Mouse (Mus musculus) hindbrain, embryonic 12.5 days (tissue): ENCODE results near the gene Ccdc71. TPM values are rescaled to one million over a fixed set of nuclear protein-coding genes. Genes with fewer than 3 reads are reported as not detected.
A peak's percentile ranks its signal among the peaks of the same experiment; 100 is the strongest.

ENCODE experiments used
- ATAC-seq: fragments of 200-750 bp; cut with Nextera tagmentation; 2 replicates; pipeline ENCODE4 v1.8.0; 2017; ENCODE audit warnings: moderate TSS enrichment; ENCODE audit not compliant: low FRiP score
- H3K27ac ChIP-seq: fragments of 300-500 bp; sonication (generic); 2 replicates; pipeline ENCODE4 v1.5.1; 2016; ENCODE audit warnings: mild to moderate bottlenecking
- H3K27me3 ChIP-seq: fragments of 300-500 bp; sonication (generic); 2 replicates; pipeline ENCODE4 v1.6.1; 2016; ENCODE audit warnings: mild to moderate bottlenecking
- H3K36me3 ChIP-seq: fragments of 300-500 bp; sonication (generic); 2 replicates; pipeline ENCODE4 v1.6.1; 2016; ENCODE audit warnings: mild to moderate bottlenecking
- H3K4me1 ChIP-seq: fragments of 300-500 bp; sonication (generic); 2 replicates; pipeline ENCODE4 v1.6.1; 2016
- H3K4me2 ChIP-seq: fragments of 300-500 bp; sonication (generic); replicated peaks from 2 replicates; pipeline ENCODE4 v1.6.1; 2016; ENCODE audit warnings: mild to moderate bottlenecking
- H3K4me3 ChIP-seq: fragments of 300-500 bp; sonication (generic); 2 replicates; pipeline ENCODE4 v1.5.1; 2016; ENCODE audit warnings: mild to moderate bottlenecking
- H3K9ac ChIP-seq: fragments of 300-500 bp; sonication (generic); 2 replicates; pipeline ENCODE4 v1.6.1; 2016; ENCODE audit warnings: mild to moderate bottlenecking, moderate library complexity
- H3K9me3 ChIP-seq: fragments of 300-500 bp; sonication (generic); replicated peaks from 2 replicates; pipeline ENCODE4 v1.6.1; 2016; ENCODE audit warnings: mild to moderate bottlenecking
- WGBS: fragments of 180-500 bp; shearing (Covaris S2); methylation state at CpG from one replicate; pipeline ENCODE4 v1.1.7; 2016; 5-methylcytosine and 5-hydroxymethylcytosine counted together
- polyA plus RNA-seq: library from polyadenylated mRNA; unstranded; fragments of >200 nt; fragmentation: Nextera tagmentation; extraction: Ambion mirVana; gene quantifications from 2 replicates; pipeline ENCODE4 v1.2.1, GENCODE M21; 2016

The Ccdc71 gene
- 47.2 and 49.7 TPM in 2 replicates for polyA plus RNA-seq

- 2% methylated on average over 38 of the region's 52 CpGs for WGBS
- Histone ChIP-seq H3K9me3 (no peaks in the 10 kb centered on the region), H3K36me3 (peaks cover 26% of the 10 kb centered on the region), H3K4me2 (peak within 1 kb of the TSS; percentile 91), H3K27ac (peak within 1 kb of the TSS; percentile 87), H3K4me3 (peak within 1 kb of the TSS; percentile 93), H3K27me3 (peaks cover 14% of the 10 kb centered on the region), H3K9ac (peak within 1 kb of the TSS; percentile 93), H3K4me1 (peaks cover 16% of the 10 kb centered on the region)
- peak; percentile 83 for ATAC-seq
Observed at GRCm38 (mm10) chr9:108460319-108461178, at the start of gene Ccdc71. Gene Ccdc71 (plus strand): TSS chr9:108460527.

- Histone ChIP-seq H3K9me3 (no peaks in the 10 kb centered on the region), H3K27ac (no peak overlapping the region), H3K4me2 (no peak overlapping the region), H3K4me3 (no peak overlapping the region), H3K27me3 (no peaks in the 10 kb centered on the region), H3K9ac (no peak overlapping the region), H3K36me3 (no peaks in the 10 kb centered on the region), H3K4me1 (no peaks in the 10 kb centered on the region)
- ATAC-seq, result no peak
- 81% methylated on average over 9 of the region's 9 CpGs for WGBS
Observed at GRCm38 (mm10) chr9:108411381-108411942, 48.9 kb upstream of the Ccdc71 start.

- 93% methylated on average over 1 of the region's 1 CpGs for WGBS
- no peaks in the 10 kb centered on the region for H3K27me3 ChIP-seq
- H3K4me3 ChIP-seq, result no peak overlapping the region
- H3K9ac ChIP-seq, result no peak overlapping the region
- H3K4me1 ChIP-seq, result no peaks in the 10 kb centered on the region
- H3K4me2 ChIP-seq, result no peak overlapping the region
- no peaks in the 10 kb centered on the region for H3K36me3 ChIP-seq
- no peak overlapping the region for H3K27ac ChIP-seq
- no peaks in the 10 kb centered on the region for H3K9me3 ChIP-seq
- ATAC-seq, result no peak
Observed at GRCm38 (mm10) chr9:108412221-108412620, 48.1 kb upstream of the Ccdc71 start.

- Histone ChIP-seq H3K36me3 (no peaks in the 10 kb centered on the region), H3K9ac (no peak within 1 kb of the TSS), H3K27me3 (no peaks in the 10 kb centered on the region), H3K4me3 (no peak within 1 kb of the TSS), H3K4me2 (no peak within 1 kb of the TSS), H3K4me1 (peaks cover 4% of the 10 kb centered on the region; the same call in 1 of the 2 replicates), H3K27ac (no peak within 1 kb of the TSS), H3K9me3 (no peaks in the 10 kb centered on the region)
- no peak for ATAC-seq
Observed at GRCm38 (mm10) chr9:108428384-108428783, 31.9 kb upstream of the Ccdc71 start, which contains the start of gene Ccdc36. Gene Ccdc36 (minus strand): TSS chr9:108428484.

- peaks cover 6% of the 10 kb centered on the region; the same call in 1 of the 2 replicates for H3K4me1 ChIP-seq
- WGBS, result 53% methylated on average over 32 of the region's 32 CpGs
- no peaks in the 10 kb centered on the region for H3K9me3 ChIP-seq
- H3K27ac ChIP-seq, result no peak overlapping the region
- 0 out of 2 replicates have a peak, but pooled peaks have one; percentile 19 for ATAC-seq
- peak overlapping the region; percentile 44 for H3K4me2 ChIP-seq
- H3K9ac ChIP-seq, result no peak overlapping the region
- H3K27me3 ChIP-seq, result no peaks in the 10 kb centered on the region
- H3K36me3 ChIP-seq, result no peaks in the 10 kb centered on the region
- 0 out of 2 replicates have a peak overlapping the region, but pooled peaks have one; percentile 0 for H3K4me3 ChIP-seq
Observed at GRCm38 (mm10) chr9:108431431-108432067, 28.8 kb upstream of the Ccdc71 start.

GRCm38 (mm10) chr9:108436182-108436581, 24.1 kb upstream of the Ccdc71 start, which contains the start of gene BC048562:
Gene BC048562 (plus strand): TSS chr9:108436482.
- Histone ChIP-seq H3K4me1 (peaks cover 8% of the 10 kb centered on the region; the same call in 1 of the 2 replicates), H3K9me3 (no peaks in the 10 kb centered on the region), H3K36me3 (no peaks in the 10 kb centered on the region), H3K4me3 (no peak within 1 kb of the TSS), H3K27ac (no peak within 1 kb of the TSS), H3K4me2 (no peak within 1 kb of the TSS), H3K9ac (no peak within 1 kb of the TSS), H3K27me3 (no peaks in the 10 kb centered on the region)
- WGBS, result 39% methylated on average over 3 of the region's 3 CpGs
- no peak for ATAC-seq

- WGBS, result 83% methylated on average over 6 of the region's 6 CpGs
- Histone ChIP-seq H3K27me3 (no peaks in the 10 kb centered on the region), H3K27ac (no peak overlapping the region), H3K4me2 (no peak overlapping the region), H3K4me3 (no peak overlapping the region), H3K36me3 (no peaks in the 10 kb centered on the region), H3K4me1 (0 out of 2 replicates have a peak, but pooled peaks cover 4% of the 10 kb centered on the region), H3K9me3 (no peaks in the 10 kb centered on the region), H3K9ac (no peak overlapping the region)
- ATAC-seq, result no peak
Observed at GRCm38 (mm10) chr9:108439176-108439575, 21.2 kb upstream of the Ccdc71 start.

- Histone ChIP-seq H3K4me2 (no peak overlapping the region), H3K36me3 (no peaks in the 10 kb centered on the region), H3K27me3 (no peaks in the 10 kb centered on the region), H3K4me1 (0 out of 2 replicates have a peak, but pooled peaks cover 4% of the 10 kb centered on the region), H3K4me3 (no peak overlapping the region), H3K9ac (no peak overlapping the region), H3K9me3 (no peaks in the 10 kb centered on the region), H3K27ac (no peak overlapping the region)
- ATAC-seq, result no peak
- 78% methylated on average over 5 of the region's 5 CpGs for WGBS
Observed at GRCm38 (mm10) chr9:108440485-108440884, 19.8 kb upstream of the Ccdc71 start.

GRCm38 (mm10) chr9:108441236-108441919, 18.9 kb upstream of the Ccdc71 start:
- WGBS, result 91% methylated on average over 11 of the region's 11 CpGs
- Histone ChIP-seq H3K27ac (no peak overlapping the region), H3K27me3 (no peaks in the 10 kb centered on the region), H3K9me3 (no peaks in the 10 kb centered on the region), H3K4me1 (0 out of 2 replicates have a peak, but pooled peaks cover 3% of the 10 kb centered on the region), H3K4me2 (no peak overlapping the region), H3K36me3 (no peaks in the 10 kb centered on the region), H3K4me3 (no peak overlapping the region), H3K9ac (no peak overlapping the region)
- no peak for ATAC-seq

- Histone ChIP-seq H3K9ac (no peak overlapping the region), H3K4me1 (peaks cover 16% of the 10 kb centered on the region), H3K9me3 (no peaks in the 10 kb centered on the region), H3K27me3 (no peaks in the 10 kb centered on the region; the same call in 1 of the 2 replicates), H3K36me3 (peaks cover 15% of the 10 kb centered on the region), H3K4me2 (no peak overlapping the region), H3K4me3 (no peak overlapping the region), H3K27ac (no peak overlapping the region)
- no peak for ATAC-seq
- 66% methylated on average over 9 of the region's 9 CpGs for WGBS
Observed at GRCm38 (mm10) chr9:108445125-108445524, 15.2 kb upstream of the Ccdc71 start.

GRCm38 (mm10) chr9:108449860-108450259, 10.5 kb upstream of the Ccdc71 start:
- peak overlapping the region; percentile 82 for H3K4me2 ChIP-seq
- H3K36me3 ChIP-seq, result peaks cover 15% of the 10 kb centered on the region
- 15% methylated on average over 4 of the region's 4 CpGs for WGBS
- peak; percentile 59 for ATAC-seq
- H3K4me3 ChIP-seq, result 0 out of 2 replicates have a peak overlapping the region, but pooled peaks have one; percentile 57
- no peaks in the 10 kb centered on the region for H3K9me3 ChIP-seq
- H3K4me1 ChIP-seq, result peaks cover 39% of the 10 kb centered on the region
- no peaks in the 10 kb centered on the region; the same call in 1 of the 2 replicates for H3K27me3 ChIP-seq
- H3K27ac ChIP-seq, result peak overlapping the region; percentile 92
- H3K9ac ChIP-seq, result peak overlapping the region; percentile 15; the same call in 1 of the 2 replicates
